ENCODE assay signal across 9 mouse cellular contexts in the genomic region with DNA sequence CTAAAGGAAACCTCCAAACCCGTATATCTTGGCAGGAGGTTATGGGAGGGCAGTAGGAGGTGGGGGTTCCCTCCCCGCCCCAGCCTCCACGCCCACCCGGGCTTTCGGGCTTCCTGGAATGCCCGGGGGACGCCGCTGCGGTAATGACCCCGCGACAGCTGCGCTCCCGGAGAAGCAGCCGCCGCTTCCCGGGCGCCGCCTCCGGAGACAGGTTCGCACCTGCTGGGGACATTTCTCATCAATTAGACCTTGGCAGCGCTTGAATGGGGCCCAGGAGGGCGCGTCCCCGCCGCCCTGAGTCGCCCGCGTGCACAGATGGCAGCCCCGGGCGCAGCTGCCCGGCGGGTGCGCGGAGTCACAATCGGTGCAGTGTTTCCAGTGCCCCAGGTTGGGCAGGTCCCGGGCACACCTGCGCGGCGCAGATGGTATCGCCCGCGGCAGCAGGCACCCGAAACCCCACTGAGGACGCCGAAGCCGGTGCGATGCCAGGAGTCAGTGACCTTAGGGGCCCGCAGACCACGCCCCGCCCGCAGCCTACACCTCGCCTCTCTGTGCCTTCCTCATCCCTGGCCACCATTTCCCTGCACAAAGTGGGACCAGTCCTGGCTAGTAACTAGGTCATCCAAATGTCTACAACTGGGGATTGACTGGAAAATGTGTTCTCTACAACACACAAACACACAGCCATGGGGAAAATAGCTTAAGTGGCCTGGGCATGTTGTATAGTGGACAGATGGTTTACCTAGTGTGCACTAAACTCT. TPM values are rescaled to one million over a fixed set of nuclear protein-coding genes. Genes with fewer than 3 reads are reported as not detected.
DNase-seq lines count a peak whose midpoint lies in the region; ATAC-seq and TF ChIP-seq lines count a peak whose summit lies in the region.
"Had no signal": no experiment of that assay in that cellular context is flagged by ENCODE, and none has a peak within 500 bp of the region (broad histone marks: within the 10 kb centered on the region; RNA-seq: fewer than 3 reads in every experiment).

No protein-coding gene starts in this region.

- no peaks in the 10 kb centered on the region for H3K36me3 ChIP-seq in forebrain, embryonic 16.5 days (ENCODE audit: control insufficient read depth, insufficient read depth)
- no peaks in the 10 kb centered on the region for H3K36me3 ChIP-seq in kidney, embryonic 15.5 days
- no peaks in the 10 kb centered on the region for H3K36me3 ChIP-seq in lung, postnatal 0 days (ENCODE audit: insufficient read depth, low read length)
- no peaks in the 10 kb centered on the region for H3K36me3 ChIP-seq in stomach, embryonic 14.5 days (ENCODE audit: control insufficient read depth, insufficient read depth, low read length)

- no peak for ATAC-seq in frontal cortex, adult (ENCODE audit: low TSS enrichment)
- ATAC-seq in cerebellum, adult (ENCODE audit: insufficient number of reproducible peaks, low FRiP score, low TSS enrichment): peak; percentile 66; the same call in 1 of the 2 replicates
- ATAC-seq in forebrain, embryonic 16.5 days: peak; percentile 67
- peak; percentile 38; the same call in 1 of the 2 replicates for ATAC-seq in kidney, embryonic 15.5 days (replicated peaks; ENCODE audit: low FRiP score)
- peak; percentile 61 for ATAC-seq in lung, postnatal 0 days
- 0 out of 2 replicates have a peak, but pooled peaks have one; percentile 37 for ATAC-seq in stomach, embryonic 14.5 days (ENCODE audit: insufficient number of reproducible peaks, insufficient read depth, low FRiP score, low read depth)
- ATAC-seq in monocyte, adult 5-6 weeks (replicated peaks; ENCODE audit: insufficient number of reproducible peaks, low FRiP score, low TSS enrichment, poor library complexity, severe bottlenecking): no peak

- peak overlapping the region; percentile 52 for H3K9ac ChIP-seq in forebrain, embryonic 16.5 days (replicated peaks; ENCODE audit: low read depth, low read length)
- peak overlapping the region; percentile 8 for H3K9ac ChIP-seq in kidney, embryonic 15.5 days
- no peak overlapping the region for H3K9ac ChIP-seq in lung, postnatal 0 days (replicated peaks; ENCODE audit: low read depth)
- peak overlapping the region; percentile 18; the same call in 1 of the 2 replicates for H3K9ac ChIP-seq in stomach, embryonic 14.5 days (replicated peaks; ENCODE audit: low read depth, low read length)

- WGBS in forebrain, embryonic 16.5 days: under 1% methylated on average over 42 of the region's 52 CpGs
- 1% methylated on average over 52 of the region's 52 CpGs for WGBS in kidney, embryonic 15.5 days
- WGBS in lung, postnatal 0 days: 4% methylated on average over 45 of the region's 52 CpGs
- 3% methylated on average over 51 of the region's 52 CpGs for WGBS in stomach, embryonic 14.5 days

- no peaks in the 10 kb centered on the region; the same call in 1 of the 2 replicates for H3K27me3 ChIP-seq in forebrain, embryonic 16.5 days (replicated peaks; ENCODE audit: control insufficient read depth, insufficient read depth, low read length)
- H3K27me3 ChIP-seq in kidney, embryonic 15.5 days: peaks cover 32% of the 10 kb centered on the region
- peaks cover 11% of the 10 kb centered on the region; the same call in 1 of the 2 replicates for H3K27me3 ChIP-seq in lung, postnatal 0 days (replicated peaks; ENCODE audit: insufficient read depth, low read length)
- H3K27me3 ChIP-seq in stomach, embryonic 14.5 days (ENCODE audit: control insufficient read depth, insufficient read depth, low read length): peaks cover 9% of the 10 kb centered on the region; the same call in 1 of the 2 replicates

- no peaks in the 10 kb centered on the region for H3K9me3 ChIP-seq in forebrain, embryonic 16.5 days (ENCODE audit: control insufficient read depth, low read length)
- no peaks in the 10 kb centered on the region for H3K9me3 ChIP-seq in kidney, embryonic 15.5 days (replicated peaks)
- H3K9me3 ChIP-seq in lung, postnatal 0 days (ENCODE audit: low read length): no peaks in the 10 kb centered on the region
- H3K9me3 ChIP-seq in stomach, embryonic 14.5 days (ENCODE audit: control insufficient read depth, low read depth, low read length): no peaks in the 10 kb centered on the region

- H3K27ac ChIP-seq in forebrain, embryonic 16.5 days (ENCODE audit: low read length): no peak overlapping the region
- no peak overlapping the region for H3K27ac ChIP-seq in kidney, embryonic 15.5 days
- no peak overlapping the region for H3K27ac ChIP-seq in lung, postnatal 0 days (ENCODE audit: low read length)
- H3K27ac ChIP-seq in stomach, embryonic 14.5 days (ENCODE audit: low read length): no peak overlapping the region

- TF ChIP-seq EP300 in lung, postnatal 0 days (IDR thresholded peaks at IDR 0.05): no peak

- peak overlapping the region; percentile 45 for H3K4me3 ChIP-seq in forebrain, embryonic 16.5 days (replicated peaks; ENCODE audit: low read length)
- peak overlapping the region; percentile 43 for H3K4me3 ChIP-seq in kidney, embryonic 15.5 days (replicated peaks)
- peak overlapping the region; percentile 32 for H3K4me3 ChIP-seq in lung, postnatal 0 days (ENCODE audit: low read depth, low read length)
- H3K4me3 ChIP-seq in stomach, embryonic 14.5 days (ENCODE audit: low read depth, low read length): peak overlapping the region; percentile 29
- H3K4me3 ChIP-seq: erythroblast, embryonic 14.5 days had no signal

- peaks cover 8% of the 10 kb centered on the region for H3K4me1 ChIP-seq in forebrain, embryonic 16.5 days (replicated peaks; ENCODE audit: control insufficient read depth, insufficient read depth, low read length)
- peaks cover 29% of the 10 kb centered on the region for H3K4me1 ChIP-seq in kidney, embryonic 15.5 days
- H3K4me1 ChIP-seq in lung, postnatal 0 days (ENCODE audit: insufficient read depth, low read depth, low read length): no peaks in the 10 kb centered on the region
- peaks cover 7% of the 10 kb centered on the region; the same call in 1 of the 2 replicates for H3K4me1 ChIP-seq in stomach, embryonic 14.5 days (ENCODE audit: control insufficient read depth, insufficient read depth, low read length)

- peak overlapping the region; percentile 81 for H3K4me2 ChIP-seq in forebrain, embryonic 16.5 days (ENCODE audit: low read length)
- peak overlapping the region; percentile 79 for H3K4me2 ChIP-seq in kidney, embryonic 15.5 days
- H3K4me2 ChIP-seq in lung, postnatal 0 days (replicated peaks; ENCODE audit: low read depth, low read length): peak overlapping the region; percentile 59
- peak overlapping the region; percentile 66 for H3K4me2 ChIP-seq in stomach, embryonic 14.5 days (replicated peaks; ENCODE audit: low read depth, low read length)

- no peak for TF ChIP-seq CTCF in lung, postnatal 0 days (IDR thresholded peaks at IDR 0.05)

- peak; percentile 11 to 15 for DNase-seq in frontal cortex, postnatal 14 days (ENCODE audit: low spot score in 2 of 2)
- peak; percentile 24 for DNase-seq in lung, postnatal 0 days (ENCODE audit: low spot score)

RNA-seq across cellular contexts. Expression of a gene that starts 31.4 kb away (rescaled TPM):
- polyA plus RNA-seq in forebrain, embryonic 16.5 days (2015; fragmentation: Nextera tagmentation; extraction: Ambion mirVana): 3.5 and 4.6 TPM in 2 replicates
- polyA plus RNA-seq in kidney, embryonic 15.5 days (2015; fragmentation: Nextera tagmentation; extraction: Ambion mirVana): 6.6 and 6.9 TPM in 2 replicates
- 25.7 and 27.8 TPM in 2 replicates for polyA plus RNA-seq in lung, postnatal 0 days (2015; fragmentation: Nextera tagmentation; extraction: Ambion mirVana)
- 13.2 and 15.4 TPM in 2 replicates for polyA plus RNA-seq in stomach, embryonic 14.5 days (2014; fragmentation: Nextera tagmentation; extraction: Ambion mirVana)
- total RNA-seq in monocyte, adult 5-6 weeks (2017): 6.4 to 28.6 TPM (median 10.3 TPM) in 3 replicates
- polyA plus RNA-seq: erythroblast, embryonic 14.5 days had no signal

RNA-seq across cellular contexts. Expression of a gene that starts 59.9 kb away (rescaled TPM):
- 2.5 and 2.8 TPM in 2 replicates for polyA plus RNA-seq in forebrain, embryonic 16.5 days (2015; fragmentation: Nextera tagmentation; extraction: Ambion mirVana)
- 6.9 and 7.2 TPM in 2 replicates for polyA plus RNA-seq in kidney, embryonic 15.5 days (2015; fragmentation: Nextera tagmentation; extraction: Ambion mirVana)
- polyA plus RNA-seq in lung, postnatal 0 days (2015; fragmentation: Nextera tagmentation; extraction: Ambion mirVana): 6.7 and 6.9 TPM in 2 replicates
- polyA plus RNA-seq in stomach, embryonic 14.5 days (2014; fragmentation: Nextera tagmentation; extraction: Ambion mirVana): 7.3 and 8.5 TPM in 2 replicates
- total RNA-seq in monocyte, adult 5-6 weeks (2017): 0.68 TPM in 1 of 3 replicates, not detected in the others
- polyA plus RNA-seq: erythroblast, embryonic 14.5 days had no signal

Comparison
In these comparisons a context has a peak if more than half of its experiments do, and no peak if none do; other contexts are left out.
1. ATAC-seq: peak in cerebellum, adult (single experiment), forebrain, embryonic 16.5 days (single experiment), kidney, embryonic 15.5 days (single experiment), lung, postnatal 0 days (single experiment) and stomach, embryonic 14.5 days (single experiment); none in frontal cortex, adult (single experiment) and monocyte, adult 5-6 weeks (single experiment).
2. Peak in every context shown above with its lines, with median percentiles within 50 percentile points of each other: H3K4me2 ChIP-seq and H3K4me3 ChIP-seq.